Mouse (Mus musculus): ENCODE measurements around the gene Ifngr2. TPM values are rescaled to one million over a fixed set of nuclear protein-coding genes. Genes with fewer than 3 reads are reported as not detected.
"Not testable (repeated sequence)": the region's sequence is repeated elsewhere in the genome, so short reads cannot be mapped to it uniquely, and the experiment has no call there.

The Ifngr2 gene
- polyA plus RNA-seq, 1 experiment from 2014 or later: 140 TPM

GRCm38 (mm10) chr16:91528578-91528977, 18.3 kb upstream of the Ifngr2 start:
- Histone ChIP-seq H3K9ac (ENCODE audit: low read length) (no peak overlapping the region), H3K9me3 (ENCODE audit: control insufficient read depth, low read length) (no peaks in the 10 kb centered on the region), H3K36me3 (ENCODE audit: control insufficient read depth, insufficient read depth, low read length) (no peaks in the 10 kb centered on the region), H3K27ac (replicated peaks in 1 of 2; ENCODE audit: control insufficient read depth in 1 of 2, insufficient read depth in 1 of 2, low read depth in 2 of 2, low read length in 2 of 2) (no peak overlapping the region), H3K4me2 (ENCODE audit: low read length) (no peak overlapping the region), H3K27me3 (ENCODE audit: control insufficient read depth, insufficient read depth, low read length) (no peaks in the 10 kb centered on the region), H3K4me3 (ENCODE audit: control insufficient read depth in 1 of 2, insufficient read depth in 1 of 2, low read depth in 1 of 2, low read length in 2 of 2) (no peak overlapping the region), H3K4me1 (ENCODE audit: control insufficient read depth in 2 of 2, insufficient read depth in 2 of 2, low read length in 2 of 2) (peaks cover 20 to 29% of the 10 kb centered on the region in 2 experiments)
- 70% methylated on average over 9 of the region's 9 CpGs for WGBS
- no peak for ATAC-seq (ENCODE audit: insufficient number of reproducible peaks, insufficient read depth, low FRiP score, low read depth)

GRCm38 (mm10) chr16:91530830-91531229, 16.0 kb upstream of the Ifngr2 start:
- H3K4me1 ChIP-seq (ENCODE audit: control insufficient read depth in 2 of 2, insufficient read depth in 2 of 2, low read length in 2 of 2): peaks cover 29 to 39% of the 10 kb centered on the region in 2 experiments
- 81% methylated on average over 4 of the region's 4 CpGs for WGBS
- not testable (repeated sequence) for H3K9me3 ChIP-seq (ENCODE audit: control insufficient read depth, low read length); H3K4me3 ChIP-seq (ENCODE audit: control insufficient read depth in 1 of 2, insufficient read depth in 1 of 2, low read depth in 1 of 2, low read length in 2 of 2); H3K4me2 ChIP-seq (ENCODE audit: low read length); H3K9ac ChIP-seq (ENCODE audit: low read length); H3K27me3 ChIP-seq (ENCODE audit: control insufficient read depth, insufficient read depth, low read length); H3K27ac ChIP-seq (replicated peaks in 1 of 2; ENCODE audit: control insufficient read depth in 1 of 2, insufficient read depth in 1 of 2, low read depth in 2 of 2, low read length in 2 of 2); H3K36me3 ChIP-seq (ENCODE audit: control insufficient read depth, insufficient read depth, low read length); ATAC-seq (ENCODE audit: insufficient number of reproducible peaks, insufficient read depth, low FRiP score, low read depth)

- no peaks in the 10 kb centered on the region for H3K36me3 ChIP-seq (ENCODE audit: control insufficient read depth, insufficient read depth, low read length)
- no peak for ATAC-seq (ENCODE audit: insufficient number of reproducible peaks, insufficient read depth, low FRiP score, low read depth)
- H3K4me1 ChIP-seq (ENCODE audit: control insufficient read depth in 2 of 2, insufficient read depth in 2 of 2, low read length in 2 of 2): peaks cover 29 to 39% of the 10 kb centered on the region in 2 experiments
- H3K4me3 ChIP-seq (ENCODE audit: control insufficient read depth in 1 of 2, insufficient read depth in 1 of 2, low read depth in 1 of 2, low read length in 2 of 2): no peak overlapping the region
- H3K27me3 ChIP-seq (ENCODE audit: control insufficient read depth, insufficient read depth, low read length): no peaks in the 10 kb centered on the region
- H3K9ac ChIP-seq (ENCODE audit: low read length): 0 out of 2 replicates have a peak overlapping the region, but pooled peaks have one; percentile 2
- peak overlapping the region; percentile 70 to 73 for H3K27ac ChIP-seq (replicated peaks in 1 of 2; ENCODE audit: control insufficient read depth in 1 of 2, insufficient read depth in 1 of 2, low read depth in 2 of 2, low read length in 2 of 2)
- WGBS: 29% methylated on average over 6 of the region's 6 CpGs
- H3K4me2 ChIP-seq (ENCODE audit: low read length): peak overlapping the region; percentile 11; the same call in 1 of the 2 replicates
- no peaks in the 10 kb centered on the region for H3K9me3 ChIP-seq (ENCODE audit: control insufficient read depth, low read length)
Measured at GRCm38 (mm10) chr16:91531856-91532255, 15.0 kb upstream of the Ifngr2 start.

- peak overlapping the region; percentile 70 to 73; a peak in 3 of 4 replicates for H3K27ac ChIP-seq (replicated peaks in 1 of 2; ENCODE audit: control insufficient read depth in 1 of 2, insufficient read depth in 1 of 2, low read depth in 2 of 2, low read length in 2 of 2)
- no peak overlapping the region for H3K9ac ChIP-seq (ENCODE audit: low read length)
- no peaks in the 10 kb centered on the region for H3K36me3 ChIP-seq (ENCODE audit: control insufficient read depth, insufficient read depth, low read length)
- peak overlapping the region; percentile 11; the same call in 1 of the 2 replicates for H3K4me2 ChIP-seq (ENCODE audit: low read length)
- ATAC-seq (ENCODE audit: insufficient number of reproducible peaks, insufficient read depth, low FRiP score, low read depth): no peak
- H3K9me3 ChIP-seq (ENCODE audit: control insufficient read depth, low read length): no peaks in the 10 kb centered on the region
- H3K4me1 ChIP-seq (ENCODE audit: control insufficient read depth in 2 of 2, insufficient read depth in 2 of 2, low read length in 2 of 2): peaks cover 29 to 37% of the 10 kb centered on the region in 2 experiments
- 67% methylated on average over 2 of the region's 2 CpGs for WGBS
- H3K27me3 ChIP-seq (ENCODE audit: control insufficient read depth, insufficient read depth, low read length): no peaks in the 10 kb centered on the region
- H3K4me3 ChIP-seq (ENCODE audit: control insufficient read depth in 1 of 2, insufficient read depth in 1 of 2, low read depth in 1 of 2, low read length in 2 of 2): no peak overlapping the region
Measured at GRCm38 (mm10) chr16:91532429-91532828, 14.4 kb upstream of the Ifngr2 start.

- Histone ChIP-seq H3K27ac (replicated peaks in 1 of 2; ENCODE audit: control insufficient read depth in 1 of 2, insufficient read depth in 1 of 2, low read depth in 2 of 2, low read length in 2 of 2) (0 out of 4 replicates have a peak overlapping the region, but pooled peaks of 1 of the 2 experiments have one; percentile 5), H3K4me3 (ENCODE audit: control insufficient read depth in 1 of 2, insufficient read depth in 1 of 2, low read depth in 1 of 2, low read length in 2 of 2) (no peak overlapping the region), H3K36me3 (ENCODE audit: control insufficient read depth, insufficient read depth, low read length) (no peaks in the 10 kb centered on the region), H3K9ac (ENCODE audit: low read length) (no peak overlapping the region), H3K4me2 (ENCODE audit: low read length) (peak overlapping the region; percentile 35), H3K27me3 (ENCODE audit: control insufficient read depth, insufficient read depth, low read length) (no peaks in the 10 kb centered on the region), H3K4me1 (ENCODE audit: control insufficient read depth in 2 of 2, insufficient read depth in 2 of 2, low read length in 2 of 2) (peaks cover 36 to 44% of the 10 kb centered on the region in 2 experiments), H3K9me3 (ENCODE audit: control insufficient read depth, low read length) (no peaks in the 10 kb centered on the region)
- no peak for ATAC-seq (ENCODE audit: insufficient number of reproducible peaks, insufficient read depth, low FRiP score, low read depth)
- WGBS: 27% methylated on average over 23 of the region's 23 CpGs
Measured at GRCm38 (mm10) chr16:91533097-91534001, 13.5 kb upstream of the Ifngr2 start.

GRCm38 (mm10) chr16:91534477-91534876, 12.4 kb upstream of the Ifngr2 start:
- Histone ChIP-seq H3K27me3 (ENCODE audit: control insufficient read depth, insufficient read depth, low read length) (no peaks in the 10 kb centered on the region), H3K36me3 (ENCODE audit: control insufficient read depth, insufficient read depth, low read length) (no peaks in the 10 kb centered on the region), H3K4me1 (ENCODE audit: control insufficient read depth in 2 of 2, insufficient read depth in 2 of 2, low read length in 2 of 2) (peaks cover 41 to 49% of the 10 kb centered on the region in 2 experiments), H3K27ac (replicated peaks in 1 of 2; ENCODE audit: control insufficient read depth in 1 of 2, insufficient read depth in 1 of 2, low read depth in 2 of 2, low read length in 2 of 2) (no peak overlapping the region), H3K4me3 (ENCODE audit: control insufficient read depth in 1 of 2, insufficient read depth in 1 of 2, low read depth in 1 of 2, low read length in 2 of 2) (no peak overlapping the region), H3K9ac (ENCODE audit: low read length) (no peak overlapping the region), H3K9me3 (ENCODE audit: control insufficient read depth, low read length) (no peaks in the 10 kb centered on the region), H3K4me2 (ENCODE audit: low read length) (no peak overlapping the region)
- WGBS: 48% methylated on average over 13 of the region's 13 CpGs
- peak; percentile 73; the same call in 1 of the 2 replicates for ATAC-seq (ENCODE audit: insufficient number of reproducible peaks, insufficient read depth, low FRiP score, low read depth)

- H3K4me1 ChIP-seq (ENCODE audit: control insufficient read depth in 2 of 2, insufficient read depth in 2 of 2, low read length in 2 of 2): peaks cover 41 to 49% of the 10 kb centered on the region in 2 experiments
- no peaks in the 10 kb centered on the region for H3K36me3 ChIP-seq (ENCODE audit: control insufficient read depth, insufficient read depth, low read length)
- H3K27me3 ChIP-seq (ENCODE audit: control insufficient read depth, insufficient read depth, low read length): no peaks in the 10 kb centered on the region
- 67% methylated on average over 6 of the region's 6 CpGs for WGBS
- no peak overlapping the region for H3K27ac ChIP-seq (replicated peaks in 1 of 2; ENCODE audit: control insufficient read depth in 1 of 2, insufficient read depth in 1 of 2, low read depth in 2 of 2, low read length in 2 of 2)
- no peak overlapping the region for H3K4me2 ChIP-seq (ENCODE audit: low read length)
- H3K9me3 ChIP-seq (ENCODE audit: control insufficient read depth, low read length): no peaks in the 10 kb centered on the region
- H3K9ac ChIP-seq (ENCODE audit: low read length): no peak overlapping the region
- no peak for ATAC-seq (ENCODE audit: insufficient number of reproducible peaks, insufficient read depth, low FRiP score, low read depth)
- H3K4me3 ChIP-seq (ENCODE audit: control insufficient read depth in 1 of 2, insufficient read depth in 1 of 2, low read depth in 1 of 2, low read length in 2 of 2): no peak overlapping the region
Measured at GRCm38 (mm10) chr16:91534888-91535287, 12.0 kb upstream of the Ifngr2 start.
